Mouse (Mus musculus) neutrophil, adult 5-6 weeks (primary cell): ENCODE results near the gene Tfb2m. TPM values are rescaled to one million over a fixed set of nuclear protein-coding genes. Genes with fewer than 3 reads are reported as not detected.

Experiments
- ATAC-seq: fragments of 151-379, 151-347 bp; 2 replicates; pipeline ENCODE4 v1.8.0; 2017; ENCODE audit warnings: mild to moderate bottlenecking, moderate TSS enrichment; ENCODE audit not compliant: insufficient number of reproducible peaks, poor library complexity, low FRiP score, severe bottlenecking; ENCODE audit errors: extremely low read depth
- total RNA-seq: library from RNA; stranded (forward); fragments of 200-1000 nt; gene quantifications from 2 replicates; pipeline ENCODE4 v1.2.3, GENCODE M21; 2017

Gene Tfb2m
- total RNA-seq, result 26.4 and 38.4 TPM in 2 replicates

DNA sequence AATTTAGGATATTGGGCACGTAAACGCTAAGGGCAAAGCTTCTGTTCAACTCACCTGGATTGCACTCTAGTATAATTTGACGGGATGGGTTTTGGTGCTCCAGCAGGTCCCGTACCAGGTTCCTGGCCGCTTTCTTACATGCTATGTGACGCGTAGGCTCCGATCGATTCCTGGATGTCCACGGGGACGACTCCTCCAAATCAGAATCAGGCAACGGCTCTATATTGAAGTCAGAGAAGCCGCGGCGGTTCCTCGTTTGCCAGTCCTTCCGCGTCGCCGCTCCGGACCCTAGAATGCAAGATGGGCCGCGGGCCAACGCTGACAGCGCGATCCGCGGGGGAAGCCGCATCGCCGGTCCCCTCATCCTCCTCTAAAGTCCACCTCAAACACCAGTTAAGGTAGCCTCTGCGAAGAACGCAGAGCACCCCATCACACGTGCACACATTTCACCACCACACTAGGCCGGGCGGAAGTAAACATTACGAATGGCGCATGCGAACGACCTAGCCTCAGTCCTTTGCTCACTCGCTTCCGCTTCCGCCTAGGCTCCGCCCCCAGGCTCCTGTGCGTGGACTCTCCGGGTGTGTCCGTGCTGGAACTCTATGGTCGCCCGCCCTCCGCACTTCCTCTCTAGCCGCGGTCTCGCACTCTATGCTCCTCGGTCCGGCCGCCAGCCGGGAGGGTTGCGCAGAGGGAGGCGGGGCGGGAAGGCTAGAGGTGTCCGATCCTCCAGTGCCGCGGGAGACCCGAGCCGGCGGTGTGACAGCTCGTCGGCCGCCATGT, at the start of gene Tfb2m, which contains the start of gene Cnst:
Gene Tfb2m (minus strand): TSS at position 500 of the 783 bp plus-strand sequence.
Gene Cnst (plus strand): TSS at position 603 of the 783 bp plus-strand sequence.
- peak; percentile 99 for ATAC-seq

DNA sequence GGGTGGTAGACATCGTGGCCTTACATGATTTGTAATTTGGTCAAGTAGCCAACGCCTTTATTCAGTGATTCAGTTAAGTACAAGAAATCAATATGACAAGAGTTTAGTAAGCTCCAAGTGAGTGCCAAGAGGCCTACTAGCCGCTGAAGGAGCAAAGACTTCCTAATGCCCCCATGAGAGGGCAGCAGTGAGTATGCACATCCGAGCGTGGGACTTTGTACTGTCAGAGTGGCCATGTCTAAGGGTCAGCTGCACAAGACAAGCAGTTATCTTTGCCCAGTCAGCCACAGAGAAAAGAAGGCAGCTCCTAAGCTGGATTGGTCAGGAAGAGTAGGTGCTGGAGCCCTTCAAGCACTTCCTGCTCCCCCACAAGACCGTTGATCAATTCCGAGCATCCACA, 46.9 kb upstream of the Tfb2m start:
- no peak for ATAC-seq

GRCm38 (mm10) chr1:179592143-179592542, 46.1 kb upstream of the Tfb2m start:
- no peak for ATAC-seq

GRCm38 (mm10) chr1:179591639-179592038, 45.6 kb upstream of the Tfb2m start:
- no peak for ATAC-seq

DNA sequence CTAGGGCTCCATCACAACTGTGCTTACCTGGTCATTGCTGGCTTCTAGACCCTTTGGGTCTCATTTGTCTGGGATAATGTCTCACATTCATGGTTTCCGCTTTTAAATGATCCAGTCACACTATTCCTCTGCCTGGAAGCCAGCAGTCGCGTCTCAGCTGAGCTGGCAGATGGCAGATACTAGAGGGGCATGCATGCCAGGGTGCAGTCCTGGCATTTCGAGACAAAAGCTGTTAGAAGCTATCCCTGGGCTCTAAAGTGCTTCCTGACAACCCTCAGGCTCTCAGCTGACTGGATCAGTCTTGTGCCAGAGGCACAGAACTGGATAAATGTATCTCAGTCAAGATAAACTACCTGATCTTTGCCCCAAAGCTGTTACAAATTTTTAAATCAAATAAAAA, 42.2 kb upstream of the Tfb2m start:
- ATAC-seq, result no peak

GRCm38 (mm10) chr1:179586430-179587095, 40.5 kb upstream of the Tfb2m start:
- no peak for ATAC-seq

- ATAC-seq, result no peak
Measured at GRCm38 (mm10) chr1:179585646-179586045, 39.6 kb upstream of the Tfb2m start.

GRCm38 (mm10) chr1:179584220-179584619, 38.2 kb upstream of the Tfb2m start:
- no peak for ATAC-seq

DNA sequence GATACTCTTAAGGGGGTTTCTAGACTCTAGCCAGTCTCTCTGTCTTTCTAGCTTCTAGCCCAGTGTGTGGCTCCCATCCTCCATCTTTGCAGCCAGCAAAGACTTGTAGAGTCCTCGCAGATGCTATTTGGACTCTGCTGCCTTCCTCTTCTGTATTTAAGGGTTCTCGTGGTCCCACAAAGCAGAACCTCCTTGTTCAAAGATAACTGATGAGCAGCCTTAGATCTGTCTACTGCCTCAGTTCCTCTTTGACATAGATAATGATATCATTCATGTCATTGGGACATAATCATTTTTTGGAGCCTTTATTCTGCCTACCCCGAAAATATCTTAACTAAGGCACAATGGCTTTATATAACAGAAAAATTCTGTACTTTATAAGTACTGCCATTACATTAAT, 37.0 kb upstream of the Tfb2m start:
- no peak for ATAC-seq

DNA sequence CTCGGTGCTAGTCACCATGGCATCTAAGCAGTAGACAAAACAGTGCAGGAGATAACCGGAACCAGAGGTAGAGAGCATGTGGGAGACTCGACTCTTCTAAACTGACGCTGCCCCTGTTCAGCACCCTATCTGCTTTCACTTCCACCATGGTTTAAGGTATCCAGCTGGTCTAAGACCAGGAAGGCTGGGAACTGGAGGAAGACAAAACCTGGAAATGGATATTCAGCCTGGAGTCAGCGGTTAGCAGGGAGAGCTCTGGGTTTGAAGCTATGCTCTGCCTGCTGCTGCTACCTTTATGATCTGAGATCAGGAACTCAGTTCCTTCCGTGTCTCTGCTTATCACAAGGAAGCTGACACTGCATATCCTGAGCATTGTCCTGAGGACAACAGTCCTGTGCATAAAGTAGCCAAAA, 36.0 kb upstream of the Tfb2m start:
- ATAC-seq, result no peak

DNA sequence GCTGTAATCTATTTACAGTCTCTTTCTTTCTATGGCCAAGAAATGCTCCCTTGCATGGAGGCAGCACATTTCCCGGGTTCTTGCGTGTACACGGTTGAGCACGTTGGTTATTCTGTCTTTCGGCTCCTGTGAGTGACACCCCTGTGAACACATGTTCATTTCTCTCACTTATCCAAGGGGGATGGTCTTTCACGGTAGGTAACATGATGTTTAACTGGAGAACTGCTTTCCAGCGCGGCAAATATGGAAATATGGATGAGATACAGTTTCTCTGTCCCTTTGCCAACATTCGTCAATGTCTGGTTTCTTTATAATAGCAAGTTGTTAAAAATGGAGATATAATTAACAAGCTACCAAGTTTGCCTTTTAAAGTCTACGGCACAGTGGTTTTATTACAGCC, 35.4 kb upstream of the Tfb2m start:
- no peak for ATAC-seq

DNA sequence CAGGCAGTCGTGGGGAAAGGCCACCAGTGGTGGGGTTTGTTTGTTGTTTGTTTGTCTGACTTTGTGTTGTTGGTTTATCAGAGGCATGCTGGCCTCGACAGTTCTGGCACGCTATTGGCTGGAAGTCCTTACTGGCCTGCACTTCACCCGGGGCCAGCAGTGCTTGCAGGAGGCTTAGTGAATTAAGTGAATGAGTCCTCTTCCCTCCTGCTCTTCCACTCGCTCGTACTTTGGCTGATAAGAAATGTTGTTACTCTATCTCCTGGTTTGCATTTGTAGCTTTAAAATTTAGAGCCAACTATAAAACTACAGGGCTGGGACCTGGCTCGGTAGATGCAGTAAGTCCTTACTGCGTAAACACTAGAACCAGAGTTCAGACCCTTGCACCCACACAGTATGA, 34.1 kb upstream of the Tfb2m start:
- ATAC-seq, result no peak

DNA sequence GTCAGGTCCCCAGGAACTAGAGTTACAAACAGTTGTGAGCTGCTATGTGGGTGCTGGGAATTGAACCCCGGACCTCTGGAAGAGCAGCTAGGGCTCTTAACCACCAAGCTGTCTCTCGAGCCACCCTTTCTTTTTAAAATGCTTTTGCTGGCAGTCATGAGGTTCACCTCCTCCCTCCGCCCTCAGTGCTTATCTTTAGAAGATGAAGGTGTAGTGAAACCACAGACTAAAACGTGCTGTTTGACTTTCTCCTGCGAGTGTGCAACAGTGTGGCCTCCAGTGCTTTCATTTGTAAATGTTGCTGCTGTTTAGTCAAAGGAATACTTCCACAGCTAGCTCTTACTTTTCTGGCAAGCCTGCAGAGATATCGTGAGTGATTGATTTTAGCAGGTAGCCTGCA, 32.6 kb upstream of the Tfb2m start:
- no peak for ATAC-seq

- no peak for ATAC-seq
Measured at GRCm38 (mm10) chr1:179573650-179574206, 27.7 kb upstream of the Tfb2m start.

GRCm38 (mm10) chr1:179571686-179572085, 25.6 kb upstream of the Tfb2m start:
- no peak for ATAC-seq

DNA sequence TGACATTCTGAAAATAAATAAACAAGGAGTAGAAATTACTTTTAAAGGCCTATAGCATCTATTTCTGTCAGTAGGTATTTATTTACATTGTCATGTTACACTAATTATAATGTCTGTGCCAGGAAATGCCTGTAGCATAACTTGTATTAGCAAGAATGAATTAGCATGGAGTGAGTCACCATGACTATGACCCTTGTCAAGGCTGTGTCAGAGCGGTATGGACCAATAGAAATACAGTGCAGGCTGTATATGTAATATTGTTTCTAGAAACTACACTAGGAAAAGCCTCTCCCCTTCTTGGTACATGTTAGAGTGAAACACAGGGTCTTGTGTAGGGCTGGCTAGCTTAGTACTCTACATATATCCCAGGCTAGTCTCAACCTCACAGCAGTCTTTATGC, 24.4 kb upstream of the Tfb2m start:
- no peak for ATAC-seq

- ATAC-seq, result no peak
Measured at GRCm38 (mm10) chr1:179568690-179569398, 22.8 kb upstream of the Tfb2m start.

DNA sequence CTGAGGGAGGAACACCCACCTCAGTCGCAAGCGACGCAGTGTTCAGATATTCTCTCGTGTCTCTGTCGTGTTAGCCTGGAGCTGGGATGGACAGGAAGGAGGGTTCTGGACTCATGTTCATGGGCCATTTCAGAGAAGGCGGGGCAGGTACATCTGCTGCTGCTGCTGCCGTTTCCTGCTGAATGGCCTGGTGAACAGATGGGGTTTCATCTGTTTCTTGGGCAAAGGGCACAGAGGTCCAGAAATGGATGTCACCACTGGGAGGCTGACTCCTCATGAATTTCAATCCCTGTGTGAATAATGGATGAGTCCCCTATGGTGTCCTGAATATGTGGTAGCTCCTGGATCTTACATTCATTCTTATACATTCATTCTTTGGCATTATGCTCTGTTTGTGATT, 21.5 kb upstream of the Tfb2m start:
- no peak for ATAC-seq

GRCm38 (mm10) chr1:179563926-179564325, 17.9 kb upstream of the Tfb2m start:
- ATAC-seq, result no peak

GRCm38 (mm10) chr1:179563211-179563610, 17.1 kb upstream of the Tfb2m start:
- no peak for ATAC-seq
